Mouse (Mus musculus) lung, postnatal 4 days (tissue): ENCODE results near the gene Krt15.

Source experiments
- DNase-seq, 2 experiments: peaks; one replicate each; pipeline ENCODE4 v3.0.0; 2021

Gene Krt15

GRCm38 (mm10) chr11:100135731-100136130, at the start of gene Krt15:
Krt15 (minus strand) TSS chr11:100135928.
- DNase-seq = no peak

DNA sequence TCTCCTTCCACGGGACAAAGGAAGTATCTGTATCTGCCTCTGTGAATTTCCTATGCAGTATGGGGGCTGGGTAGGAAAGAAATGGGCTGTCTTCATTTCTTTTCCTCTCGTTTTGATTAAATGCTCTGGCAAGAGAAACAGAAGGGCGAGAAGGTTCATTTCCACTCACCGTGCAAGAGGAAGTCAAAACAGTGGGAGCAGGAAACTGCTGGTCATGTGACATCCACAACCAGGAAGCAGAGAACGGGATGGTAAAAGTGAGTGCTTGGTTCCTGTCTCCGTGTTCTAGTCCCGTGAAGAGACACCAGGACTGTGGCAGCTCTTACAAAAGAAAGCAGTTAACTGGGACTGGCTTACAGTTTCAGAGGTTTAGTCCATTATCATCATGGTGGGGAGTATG, 46.0 kb upstream of the Krt15 start:
- no peak for DNase-seq

GRCm38 (mm10) chr11:100179260-100179659, 43.5 kb upstream of the Krt15 start:
- DNase-seq = no peak

GRCm38 (mm10) chr11:100178307-100178706, 42.6 kb upstream of the Krt15 start:
- no peak for DNase-seq

DNA sequence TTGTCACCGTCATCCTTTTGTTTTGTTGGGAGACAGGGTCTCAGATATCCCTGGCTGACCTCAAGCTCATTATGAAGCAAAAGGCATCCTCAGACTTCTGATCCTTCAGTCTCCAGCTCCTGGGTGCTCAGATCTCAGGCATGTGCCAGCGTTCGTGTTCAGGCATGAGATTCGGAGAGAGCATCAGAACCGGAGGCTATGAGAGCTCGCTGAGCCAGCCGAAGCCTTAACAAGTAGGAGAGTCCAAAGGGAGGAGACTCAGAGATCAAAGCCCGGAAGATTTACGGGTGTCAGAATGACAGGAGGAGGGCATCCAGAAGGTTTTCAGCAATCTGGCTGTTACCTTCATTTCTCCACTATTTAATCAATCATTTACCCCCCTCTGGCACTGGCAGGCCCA, 41.1 kb upstream of the Krt15 start:
- no peak for DNase-seq

DNA sequence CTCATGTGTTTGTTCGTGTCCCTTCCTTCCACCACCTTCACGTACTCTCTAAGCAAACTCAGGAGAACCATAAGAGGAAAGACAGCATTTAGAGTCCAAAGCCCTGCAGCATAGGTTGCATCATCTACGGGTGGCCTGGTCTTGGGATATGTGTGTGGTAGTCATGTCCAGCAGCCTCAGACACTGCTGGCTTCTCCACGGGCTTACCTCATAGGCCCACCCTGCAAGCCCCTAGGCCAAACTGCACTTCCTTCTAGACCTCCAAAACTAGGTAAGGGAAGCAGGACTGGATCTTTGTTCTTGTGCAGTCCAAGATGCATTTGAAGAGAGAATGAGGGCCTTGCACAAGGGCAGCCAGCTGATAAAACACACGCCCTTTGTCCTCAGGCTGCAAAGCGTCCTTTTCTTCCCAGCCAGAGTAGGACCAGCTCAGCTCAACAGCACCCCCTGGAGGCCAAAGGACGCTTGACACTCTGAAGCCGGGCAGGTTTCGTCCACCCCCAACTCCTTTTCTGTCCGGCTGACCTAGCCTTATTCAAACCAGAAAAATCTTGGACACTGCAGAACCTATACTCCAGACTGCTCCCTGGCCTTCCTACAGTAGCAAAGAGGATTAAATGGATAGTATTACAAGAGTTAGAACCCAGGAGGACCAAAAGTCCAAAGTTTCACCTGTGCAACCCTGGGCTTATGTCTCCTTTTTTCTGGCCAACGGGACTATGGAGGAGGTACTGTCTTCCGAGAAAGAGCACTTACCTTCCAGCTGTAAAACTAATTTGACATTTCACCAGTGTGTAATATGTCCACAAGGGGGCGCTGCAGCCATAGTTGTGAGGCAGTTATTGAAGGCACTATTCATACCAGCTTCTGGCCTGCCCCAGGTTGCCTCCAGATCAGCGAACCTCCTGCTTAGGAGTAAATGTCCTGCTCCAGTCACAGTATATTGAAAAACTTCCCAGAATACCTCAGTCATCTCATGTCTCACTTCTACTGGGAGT, 33.3 kb upstream of the Krt15 start:
- peak; percentile 74 to 84 for DNase-seq

GRCm38 (mm10) chr11:100168071-100168470, 32.3 kb upstream of the Krt15 start:
- DNase-seq = peak; percentile 67 to 81

DNA sequence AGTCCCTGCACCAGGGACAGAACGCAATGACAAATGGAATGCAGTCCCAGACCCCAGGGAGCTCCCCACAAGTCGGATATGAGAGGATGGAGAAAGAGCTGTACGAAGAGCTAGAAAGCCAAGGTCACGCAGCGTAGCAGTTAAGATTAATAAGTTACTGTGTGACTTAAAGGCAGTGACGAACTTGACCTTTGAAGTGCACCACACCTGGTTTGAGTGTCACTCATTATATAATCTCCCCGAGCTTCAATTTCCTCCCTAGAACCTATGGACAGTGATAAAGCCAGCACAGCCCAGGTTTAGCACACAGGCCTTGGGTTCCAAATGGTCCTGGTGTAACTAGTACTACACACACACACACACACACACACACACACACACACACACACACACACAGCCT, 28.7 kb upstream of the Krt15 start:
- DNase-seq = no peak

DNA sequence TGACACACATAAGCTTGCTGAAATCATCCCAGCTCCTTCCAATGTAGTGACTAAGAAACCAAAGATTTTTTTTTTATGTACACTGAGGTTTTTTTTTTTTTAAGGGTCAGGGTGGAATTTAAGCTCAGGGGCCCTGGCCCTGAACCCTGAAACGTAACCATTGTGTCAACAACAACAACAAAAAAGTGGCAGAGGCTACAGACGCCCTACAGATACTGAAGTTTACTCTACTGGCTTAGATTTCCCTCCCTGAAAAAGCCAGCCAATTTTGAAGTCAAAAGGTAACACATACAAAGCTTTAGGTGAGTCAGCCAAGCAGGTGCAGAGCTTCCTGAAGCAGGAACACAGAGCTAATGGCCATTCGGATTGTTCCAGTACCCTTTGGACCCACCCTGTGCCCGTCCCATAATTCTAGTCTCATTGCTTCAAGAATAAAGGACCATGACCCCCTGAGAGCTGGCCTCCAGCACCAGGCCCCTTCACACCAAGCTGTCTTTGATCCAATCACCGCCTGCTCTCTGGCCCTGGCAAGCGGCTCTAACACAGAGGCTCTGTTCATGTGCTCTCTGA, 22.3 kb upstream of the Krt15 start:
- DNase-seq = no peak

GRCm38 (mm10) chr11:100157331-100157730, 21.6 kb upstream of the Krt15 start:
- DNase-seq = no peak

GRCm38 (mm10) chr11:100155497-100156255, 19.9 kb upstream of the Krt15 start:
- peak in 1 of 2 experiments; percentile 47 for DNase-seq

- DNase-seq = no peak
These were observed 13.0 kb upstream of the Krt15 start, which contains the start of gene Krt19 for GRCm38 (mm10) chr11:100148615-100149330. Krt19 (minus strand) TSS chr11:100148665.

DNA sequence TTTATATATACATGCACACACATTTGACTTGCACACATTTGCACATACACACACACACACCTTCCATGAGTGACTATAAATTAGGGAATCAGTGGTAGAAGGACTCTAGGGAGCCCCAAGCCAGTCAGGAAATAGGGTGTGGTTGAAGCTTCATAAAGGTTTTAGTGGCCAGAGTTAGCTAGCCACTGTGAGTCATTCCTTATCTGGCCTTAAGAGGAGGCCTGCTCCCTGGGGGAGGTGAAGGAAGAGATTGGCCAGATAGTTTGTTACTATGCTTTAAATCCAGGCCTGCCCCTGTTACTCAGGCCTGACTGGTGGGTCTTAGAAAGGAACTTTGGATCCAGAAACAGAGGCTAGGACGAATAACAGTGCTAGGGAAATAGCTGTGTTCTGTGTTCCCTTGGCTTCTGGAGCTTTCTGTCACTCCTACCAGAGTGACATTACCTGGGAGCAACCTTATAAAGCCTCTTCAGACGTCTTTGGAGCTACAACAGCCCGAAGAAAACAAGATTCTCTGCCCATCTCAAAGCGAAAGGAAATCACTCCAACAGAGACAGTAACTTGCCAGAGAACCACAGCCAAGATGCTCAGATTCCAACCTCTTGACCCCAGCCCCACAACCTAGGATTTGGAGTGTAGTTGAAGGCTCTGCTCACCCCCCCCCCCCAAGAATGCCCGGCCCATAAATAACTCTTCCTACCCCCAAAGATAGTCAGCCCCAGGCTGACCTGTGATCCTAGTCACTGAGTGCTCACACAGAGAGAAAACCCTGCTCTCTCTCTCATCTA, 12.0 kb upstream of the Krt15 start:
- no peak for DNase-seq

DNA sequence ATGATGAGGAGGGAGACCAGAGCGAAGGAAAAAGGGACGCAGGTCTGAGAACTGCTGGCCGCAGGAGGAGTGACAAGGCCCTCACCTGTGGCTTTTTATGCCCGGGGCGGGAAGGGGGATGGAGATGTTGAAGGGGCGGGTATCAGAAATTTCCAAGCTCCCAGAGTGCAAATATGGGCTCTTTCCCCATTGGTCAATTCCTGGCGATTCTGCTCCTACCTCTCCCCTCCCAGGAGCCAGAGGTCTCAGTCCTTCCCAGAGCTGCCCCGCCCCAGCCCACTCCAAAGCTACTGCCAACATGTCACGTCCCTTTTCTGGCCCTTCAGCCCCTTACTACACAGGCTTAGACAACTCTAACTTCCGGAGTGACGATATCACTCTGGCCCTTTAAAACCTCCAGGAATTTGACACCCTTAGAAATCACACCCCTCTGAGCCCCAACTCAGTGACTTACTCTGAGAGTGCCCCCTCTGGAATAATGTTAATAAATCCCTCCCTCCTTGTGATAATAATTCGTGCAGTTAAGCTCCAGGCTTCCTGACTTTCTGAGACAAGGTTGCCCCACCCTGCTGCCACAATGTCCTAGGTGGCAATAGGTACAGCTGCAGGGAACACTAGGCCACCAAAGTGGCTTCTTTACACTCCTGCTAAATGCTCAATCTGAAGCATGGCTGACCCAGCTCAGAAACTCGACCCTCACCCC, 10.3 kb upstream of the Krt15 start:
- peak; percentile 81 to 91 for DNase-seq

DNA sequence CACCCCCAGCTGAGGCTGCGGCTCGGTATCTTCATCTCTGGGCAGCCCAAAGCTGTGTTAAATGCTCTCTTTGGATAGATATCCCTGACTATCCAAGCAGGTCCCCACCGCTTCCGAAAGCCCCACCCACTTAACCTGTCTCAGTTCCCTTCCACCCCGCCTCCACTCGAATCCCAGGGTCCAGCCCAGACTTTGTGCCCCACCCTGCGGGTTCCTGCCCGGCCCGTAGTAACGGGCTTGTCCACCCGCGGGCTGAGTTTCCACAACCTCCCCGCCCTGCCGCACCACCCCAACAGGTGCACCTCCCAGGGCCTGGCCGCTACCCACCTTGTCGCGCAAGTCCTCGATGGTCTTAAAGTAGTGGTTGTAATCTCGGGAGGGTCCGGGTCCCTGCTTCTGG, 9.4 kb upstream of the Krt15 start:
- DNase-seq = peak; percentile 69 to 79

DNA sequence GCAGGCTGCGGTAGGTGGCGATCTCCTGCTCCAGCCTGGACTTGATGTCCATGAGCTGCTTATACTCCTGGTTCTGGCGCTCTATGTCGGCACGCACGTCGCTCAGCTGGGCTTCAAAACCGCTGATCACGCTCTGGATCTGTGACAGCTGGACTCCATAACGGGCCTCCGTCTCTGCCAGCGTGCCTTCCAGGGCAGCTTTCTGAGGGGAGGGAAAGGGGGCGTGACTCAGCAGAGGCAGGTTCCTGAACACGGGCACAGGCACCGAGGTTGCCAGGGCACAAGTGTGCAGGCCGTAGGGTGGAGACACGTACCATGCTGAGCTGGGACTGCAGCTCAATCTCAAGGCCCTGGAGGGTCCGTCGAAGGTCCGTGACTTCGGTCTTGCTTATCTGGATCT, 5.2 kb upstream of the Krt15 start:
- peak in 1 of 2 experiments; percentile 38 for DNase-seq

DNA sequence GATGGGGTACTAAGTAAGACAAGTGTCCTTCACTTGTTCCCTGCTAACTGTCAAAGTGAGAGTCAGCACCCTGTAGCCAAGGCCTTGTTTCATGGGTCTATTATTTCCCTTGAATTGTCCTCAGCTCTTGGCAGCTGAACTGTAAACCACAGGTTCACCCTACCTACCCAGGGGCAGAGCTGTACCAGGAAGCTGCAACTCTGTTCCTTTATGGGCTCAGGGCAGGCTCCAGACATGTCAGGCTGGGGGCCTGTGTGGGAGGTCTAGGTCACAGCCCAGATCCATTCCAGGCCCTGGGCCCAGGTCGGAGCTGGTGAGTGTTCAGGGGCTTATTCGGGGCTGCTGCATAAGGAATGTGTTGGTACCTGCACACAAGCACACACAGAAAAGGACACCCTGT, 3.7 kb upstream of the Krt15 start:
- DNase-seq = no peak

- DNase-seq = no peak
These were observed 3.1 kb upstream of the Krt15 start for GRCm38 (mm10) chr11:100138809-100139208.

DNA sequence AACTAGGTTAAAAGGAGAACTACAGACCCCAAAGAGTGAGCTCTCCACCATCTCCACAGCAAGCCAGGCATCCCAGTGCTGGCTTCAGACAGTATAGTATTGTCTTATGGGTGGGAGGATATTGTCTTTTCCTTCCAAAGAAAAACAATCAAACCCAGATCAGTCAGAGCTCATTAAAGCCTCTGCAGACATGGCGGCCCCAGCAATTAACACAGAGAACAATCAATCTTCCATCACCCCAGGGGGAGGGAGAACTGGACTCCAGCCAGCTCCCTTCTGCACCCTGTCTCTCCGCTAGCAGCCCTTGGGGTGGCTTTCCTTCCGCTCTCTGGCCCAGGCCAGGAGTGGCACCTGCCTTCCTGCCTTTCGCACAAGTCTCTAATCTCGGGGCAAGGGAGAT, 2.0 kb upstream of the Krt15 start:
- no peak for DNase-seq

DNA sequence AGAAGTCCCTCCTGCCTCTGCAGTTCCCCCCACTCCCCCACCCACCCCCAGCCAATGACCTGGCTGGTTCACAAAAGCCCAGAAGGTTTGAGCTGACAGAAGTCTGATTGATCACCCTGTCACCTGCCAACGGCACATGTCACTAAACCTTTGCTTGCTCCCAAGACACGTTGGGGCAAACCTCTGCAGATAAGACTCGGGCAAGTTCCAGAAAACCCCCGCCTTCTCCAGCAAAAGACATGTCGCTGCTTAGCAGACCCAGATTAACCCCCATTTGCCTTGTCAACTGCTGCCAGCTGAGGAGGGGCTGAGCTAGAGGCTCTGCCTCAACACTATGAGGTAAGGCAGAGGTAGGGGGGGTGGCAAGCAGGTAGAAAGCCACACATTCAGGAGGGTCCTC, 831 bp upstream of the Krt15 start:
- no peak for DNase-seq

DNA sequence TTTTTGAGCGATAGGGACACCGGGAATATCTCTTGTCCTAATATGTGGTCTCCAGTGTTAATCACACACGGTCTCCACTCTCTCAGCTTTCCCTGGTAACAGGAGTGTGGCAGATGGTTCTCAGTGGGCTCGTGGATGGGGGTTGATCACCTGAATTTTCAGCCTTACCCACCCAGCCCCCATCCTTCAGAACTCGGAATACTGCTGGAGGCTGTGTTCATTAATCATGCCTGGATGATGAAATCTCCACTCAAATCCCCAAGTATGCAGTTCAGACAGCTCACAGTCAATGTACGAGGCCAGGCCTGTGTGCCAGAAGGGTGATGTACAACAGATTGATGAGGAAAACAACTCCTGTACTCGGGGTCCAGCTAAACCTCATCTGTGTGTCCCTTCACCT, 10.8 kb downstream of the Krt15 start:
- no peak for DNase-seq
